Mouse (Mus musculus) midbrain, embryonic 13.5 days (tissue): Measurements from ENCODE around the gene Slc19a2. TPM values are rescaled to one million over a fixed set of nuclear protein-coding genes. Genes with fewer than 3 reads are reported as not detected.

Experiments
- ATAC-seq: fragments of 200-750 bp; cut with Nextera tagmentation; 2 replicates; pipeline ENCODE4 v1.8.0; 2017; ENCODE audit warnings: mild to moderate bottlenecking, moderate TSS enrichment, moderate library complexity
- H3K27ac ChIP-seq: fragments of 300-500 bp; sonication (generic); 2 replicates; pipeline ENCODE4 v1.5.1; 2015; ENCODE audit warnings: inconsistent platforms, mild to moderate bottlenecking, moderate library complexity
- H3K27me3 ChIP-seq: fragments of 300-500 bp; sonication (generic); 2 replicates; pipeline ENCODE4 v1.6.1; 2015; ENCODE audit warnings: mild to moderate bottlenecking, inconsistent platforms
- H3K36me3 ChIP-seq: fragments of 300-500 bp; sonication (generic); 2 replicates; pipeline ENCODE4 v1.6.1; 2015; ENCODE audit warnings: mild to moderate bottlenecking, inconsistent platforms
- H3K4me1 ChIP-seq: fragments of 300-500 bp; sonication (generic); replicated peaks from 2 replicates; pipeline ENCODE4 v1.6.1; 2015; ENCODE audit warnings: inconsistent platforms
- H3K4me2 ChIP-seq: fragments of 300-500 bp; sonication (generic); replicated peaks from 2 replicates; pipeline ENCODE4 v1.6.1; 2015; ENCODE audit warnings: moderate library complexity, mild to moderate bottlenecking, inconsistent platforms
- H3K4me3 ChIP-seq: fragments of 300-500 bp; sonication (generic); replicated peaks from 2 replicates; pipeline ENCODE4 v1.5.1; 2015; ENCODE audit warnings: mild to moderate bottlenecking, inconsistent platforms
- H3K9ac ChIP-seq: fragments of 300-500 bp; sonication (generic); replicated peaks from 2 replicates; pipeline ENCODE4 v1.6.1; 2015; ENCODE audit warnings: mild to moderate bottlenecking, inconsistent platforms
- H3K9me3 ChIP-seq: fragments of 300-500 bp; sonication (generic); 2 replicates; pipeline ENCODE4 v1.6.1; 2016; ENCODE audit warnings: mild to moderate bottlenecking, inconsistent platforms
- WGBS: fragments of 180-500 bp; shearing (Covaris S2); methylation state at CpG from one replicate; pipeline ENCODE4 v1.1.7; 2015; 5-methylcytosine and 5-hydroxymethylcytosine counted together
- polyA plus RNA-seq: library from polyadenylated mRNA; unstranded; fragments of >200 nt; fragmentation: Nextera tagmentation; extraction: Ambion mirVana; gene quantifications from 2 replicates; pipeline ENCODE4 v1.2.1, GENCODE M21; 2015

Slc19a2 gene
- polyA plus RNA-seq, 1 experiment from 2014 or later, result 7.7 TPM

DNA sequence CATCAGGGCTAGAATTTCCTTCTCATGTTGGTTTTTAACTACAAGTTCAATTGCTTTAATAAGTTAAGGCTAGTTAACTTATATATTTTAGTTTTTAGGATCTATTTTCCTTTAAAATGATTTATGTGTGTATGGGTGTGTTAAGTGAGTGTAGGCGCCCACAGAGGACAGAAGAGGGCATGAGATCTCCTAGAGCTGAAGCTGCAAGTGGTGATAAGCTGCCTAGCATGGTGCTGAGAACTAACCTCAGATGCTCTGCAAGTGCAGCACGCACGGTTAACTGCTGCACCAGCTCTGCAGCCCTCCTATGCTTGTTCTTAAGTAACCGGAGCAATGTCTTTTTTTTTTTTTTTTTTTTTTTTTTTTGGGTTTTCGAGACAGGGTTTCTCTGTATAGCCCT, 47.6 kb downstream of the Slc19a2 start:
- ATAC-seq, result no peak
- Histone ChIP-seq H3K4me3 (no peak overlapping the region), H3K36me3 (peaks cover 76% of the 10 kb centered on the region), H3K9me3 (no peaks in the 10 kb centered on the region), H3K4me2 (no peak overlapping the region), H3K4me1 (no peaks in the 10 kb centered on the region), H3K27me3 (no peaks in the 10 kb centered on the region), H3K9ac (no peak overlapping the region), H3K27ac (no peak overlapping the region)
- WGBS, result 95% methylated on average over 4 of the region's 5 CpGs

DNA sequence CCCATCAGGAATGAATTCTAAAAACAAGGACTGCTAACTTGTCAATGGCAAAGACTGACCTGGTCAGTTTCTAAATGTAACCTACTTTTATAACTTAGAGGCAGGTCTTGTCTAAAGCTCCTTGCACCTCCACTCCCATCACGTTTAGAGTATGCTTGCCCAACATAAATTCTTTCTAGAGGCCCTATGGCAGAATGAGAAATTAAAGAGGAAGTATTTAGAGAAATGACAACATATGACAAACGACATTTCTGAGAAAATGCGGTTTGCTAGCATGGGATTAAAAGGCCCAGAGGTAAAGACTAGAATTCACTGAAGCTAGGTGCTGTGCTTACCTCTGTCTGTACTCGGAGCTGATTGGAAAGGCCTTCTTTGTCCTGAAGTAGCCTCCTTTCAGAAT, 53.1 kb downstream of the Slc19a2 start:
- H3K4me3 ChIP-seq, result no peak overlapping the region
- no peak overlapping the region for H3K4me2 ChIP-seq
- H3K36me3 ChIP-seq, result peaks cover 63% of the 10 kb centered on the region
- no peak overlapping the region for H3K27ac ChIP-seq
- no peak overlapping the region for H3K9ac ChIP-seq
- H3K4me1 ChIP-seq, result peaks cover 17% of the 10 kb centered on the region
- no peaks in the 10 kb centered on the region for H3K27me3 ChIP-seq
- no peaks in the 10 kb centered on the region for H3K9me3 ChIP-seq
- ATAC-seq, result no peak
- WGBS, result 94% methylated on average over 4 of the region's 4 CpGs

DNA sequence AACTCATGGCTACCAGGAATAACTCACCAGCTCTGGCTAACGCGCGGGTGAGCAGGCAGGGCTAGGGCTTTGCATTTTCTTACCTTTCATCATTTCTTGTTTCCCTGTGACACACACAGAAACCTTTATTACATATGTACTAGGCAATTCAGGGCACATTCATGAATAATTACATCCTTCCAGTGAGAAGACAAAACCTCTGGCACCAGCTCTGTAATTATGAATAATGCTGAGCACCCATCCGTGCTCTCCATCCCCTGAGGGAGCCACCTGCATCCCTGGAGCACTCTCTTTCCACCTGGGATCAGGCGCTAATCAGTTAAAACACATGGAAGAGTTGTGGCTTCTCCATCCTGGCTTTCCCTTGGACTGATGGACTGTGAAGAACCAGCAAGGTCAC, 55.0 kb downstream of the Slc19a2 start, which contains the start of gene Nme7:
Nme7 (plus strand) TSS at position 301 of the 400 bp plus-strand sequence.
- no peak for ATAC-seq
- H3K9ac ChIP-seq, result no peak within 1 kb of the TSS
- H3K27me3 ChIP-seq, result no peaks in the 10 kb centered on the region
- H3K27ac ChIP-seq, result no peak within 1 kb of the TSS
- no peak within 1 kb of the TSS for H3K4me3 ChIP-seq
- H3K36me3 ChIP-seq, result peaks cover 47% of the 10 kb centered on the region
- 90% methylated on average over 5 of the region's 5 CpGs for WGBS
- peaks cover 27% of the 10 kb centered on the region for H3K4me1 ChIP-seq
- H3K9me3 ChIP-seq, result no peaks in the 10 kb centered on the region
- no peak within 1 kb of the TSS for H3K4me2 ChIP-seq

DNA sequence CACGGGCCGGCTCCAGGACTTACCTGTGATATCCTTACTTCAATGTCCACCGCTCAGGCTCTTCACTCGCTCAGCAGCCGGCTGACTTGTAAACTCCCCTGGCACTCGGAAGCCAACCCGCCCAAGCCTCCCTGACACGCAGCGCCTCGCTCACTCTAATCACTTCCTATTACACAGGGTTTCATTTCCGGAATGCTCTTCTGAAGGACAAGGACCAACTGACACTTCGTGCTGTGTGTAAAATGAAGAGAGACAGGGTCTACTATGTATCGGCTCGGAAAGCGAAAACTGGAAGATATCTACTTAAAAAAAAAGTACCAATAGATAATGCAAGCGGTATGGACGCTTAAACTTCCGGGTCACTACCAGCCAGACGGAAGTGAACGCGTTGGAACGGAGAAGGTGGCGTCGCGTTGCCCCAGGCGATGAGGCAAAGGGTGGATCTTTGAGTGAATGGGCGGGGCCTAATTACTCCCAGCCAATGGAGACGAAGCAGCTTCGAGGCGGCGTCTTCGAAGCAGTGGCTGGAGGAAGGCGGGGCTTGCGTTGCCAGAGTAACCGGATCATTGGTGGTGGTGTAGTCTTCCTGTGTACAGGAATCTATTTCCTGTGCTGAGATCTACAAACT, 58.4 kb downstream of the Slc19a2 start, which contains the start of gene Blzf1:
Blzf1 (minus strand) TSS at position 366 of the 628 bp plus-strand sequence.
- peak within 1 kb of the TSS; percentile 74 for H3K27ac ChIP-seq
- peak within 1 kb of the TSS; percentile 76 for H3K9ac ChIP-seq
- peak within 1 kb of the TSS; percentile 93 for H3K4me2 ChIP-seq
- H3K4me1 ChIP-seq, result peaks cover 27% of the 10 kb centered on the region
- under 1% methylated on average over 35 of the region's 35 CpGs for WGBS
- H3K9me3 ChIP-seq, result no peaks in the 10 kb centered on the region
- H3K27me3 ChIP-seq, result no peaks in the 10 kb centered on the region
- peaks cover 19% of the 10 kb centered on the region for H3K36me3 ChIP-seq
- peak within 1 kb of the TSS; percentile 90 for H3K4me3 ChIP-seq
- peak; percentile 99 for ATAC-seq

DNA sequence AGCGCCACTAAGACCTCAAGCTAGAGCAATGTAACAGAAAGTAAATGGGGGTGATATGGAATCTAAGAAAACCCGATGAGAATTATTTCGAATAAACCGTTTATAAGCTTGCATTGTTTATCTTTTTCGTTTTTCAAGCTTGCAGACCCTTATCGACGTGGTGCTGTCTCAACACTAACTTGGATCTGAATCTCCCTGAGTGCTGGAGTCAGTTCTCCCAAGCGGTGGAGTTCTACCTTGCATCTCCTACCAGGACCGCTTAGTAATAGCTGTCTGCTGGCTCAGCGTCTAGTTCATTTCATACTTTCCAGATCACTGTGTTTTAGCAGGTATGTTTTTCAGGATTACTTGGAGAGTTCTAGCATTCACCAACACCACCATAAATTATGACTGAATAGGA, 59.1 kb downstream of the Slc19a2 start:
- Histone ChIP-seq H3K9ac (peak overlapping the region; percentile 63), H3K27ac (no peak overlapping the region), H3K36me3 (peaks cover 18% of the 10 kb centered on the region), H3K27me3 (no peaks in the 10 kb centered on the region), H3K9me3 (no peaks in the 10 kb centered on the region), H3K4me3 (peak overlapping the region; percentile 90), H3K4me1 (peaks cover 27% of the 10 kb centered on the region), H3K4me2 (peak overlapping the region; percentile 93)
- ATAC-seq, result peak; percentile 18; the same call in 1 of the 2 replicates
- WGBS, result 11% methylated on average over 10 of the region's 10 CpGs

DNA sequence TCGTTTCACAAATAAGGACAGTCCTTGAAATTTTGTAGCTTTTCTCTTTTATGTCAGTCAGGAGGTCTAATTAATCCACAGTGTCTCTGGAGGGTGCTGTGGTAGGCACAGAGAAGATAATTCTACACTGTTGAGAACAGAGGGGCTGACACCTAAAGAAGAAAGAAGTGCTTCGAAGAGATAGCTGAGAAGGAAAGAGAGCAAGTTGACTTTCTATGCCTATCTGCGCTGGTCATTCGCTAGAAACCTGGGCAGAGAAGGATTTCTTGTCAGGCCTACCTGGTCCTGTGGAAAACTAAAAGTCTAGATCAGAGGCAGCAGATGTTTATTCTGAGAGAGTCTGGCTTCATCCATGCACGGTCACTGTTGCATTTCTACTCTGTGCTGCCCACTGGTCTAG, 65.2 kb downstream of the Slc19a2 start:
- H3K4me1 ChIP-seq, result 0 out of 2 replicates have a peak, but pooled peaks cover 5% of the 10 kb centered on the region
- H3K9ac ChIP-seq, result no peak overlapping the region
- H3K27me3 ChIP-seq, result no peaks in the 10 kb centered on the region
- H3K36me3 ChIP-seq, result peaks cover 15% of the 10 kb centered on the region
- H3K27ac ChIP-seq, result no peak overlapping the region
- H3K4me3 ChIP-seq, result no peak overlapping the region
- no peaks in the 10 kb centered on the region for H3K9me3 ChIP-seq
- 92% methylated on average over 5 of the region's 5 CpGs for WGBS
- H3K4me2 ChIP-seq, result no peak overlapping the region
- no peak for ATAC-seq

Other genes with a start within 250 kb of the Slc19a2 start
- not detected in 2 replicates for gene Sele, start 200.8 kb upstream of the Slc19a2 start, polyA plus RNA-seq
- not detected in 2 replicates for gene Sell, start 187.1 kb upstream of the Slc19a2 start, polyA plus RNA-seq
- gene Selp, start 133.8 kb upstream of the Slc19a2 start, polyA plus RNA-seq, result 0.04 TPM in 1 of 2 replicates, not detected in the other
- gene F5, start 97.2 kb upstream of the Slc19a2 start, polyA plus RNA-seq, result 0.07 and 0.08 TPM in 2 replicates
- 20.0 and 22.7 TPM in 2 replicates for gene Ccdc181, start 26.5 kb downstream of the Slc19a2 start, polyA plus RNA-seq
- gene Nme7, start 55.1 kb downstream of the Slc19a2 start, polyA plus RNA-seq, result 32.1 and 38.8 TPM in 2 replicates
- 30.7 and 31.3 TPM in 2 replicates for gene Blzf1, start 58.4 kb downstream of the Slc19a2 start, polyA plus RNA-seq
- 90.1 and 91.0 TPM in 2 replicates for gene Atp1b1, start 209.3 kb downstream of the Slc19a2 start, polyA plus RNA-seq